Mouse (Mus musculus): ENCODE results near the gene Nbeal1.

DNA sequence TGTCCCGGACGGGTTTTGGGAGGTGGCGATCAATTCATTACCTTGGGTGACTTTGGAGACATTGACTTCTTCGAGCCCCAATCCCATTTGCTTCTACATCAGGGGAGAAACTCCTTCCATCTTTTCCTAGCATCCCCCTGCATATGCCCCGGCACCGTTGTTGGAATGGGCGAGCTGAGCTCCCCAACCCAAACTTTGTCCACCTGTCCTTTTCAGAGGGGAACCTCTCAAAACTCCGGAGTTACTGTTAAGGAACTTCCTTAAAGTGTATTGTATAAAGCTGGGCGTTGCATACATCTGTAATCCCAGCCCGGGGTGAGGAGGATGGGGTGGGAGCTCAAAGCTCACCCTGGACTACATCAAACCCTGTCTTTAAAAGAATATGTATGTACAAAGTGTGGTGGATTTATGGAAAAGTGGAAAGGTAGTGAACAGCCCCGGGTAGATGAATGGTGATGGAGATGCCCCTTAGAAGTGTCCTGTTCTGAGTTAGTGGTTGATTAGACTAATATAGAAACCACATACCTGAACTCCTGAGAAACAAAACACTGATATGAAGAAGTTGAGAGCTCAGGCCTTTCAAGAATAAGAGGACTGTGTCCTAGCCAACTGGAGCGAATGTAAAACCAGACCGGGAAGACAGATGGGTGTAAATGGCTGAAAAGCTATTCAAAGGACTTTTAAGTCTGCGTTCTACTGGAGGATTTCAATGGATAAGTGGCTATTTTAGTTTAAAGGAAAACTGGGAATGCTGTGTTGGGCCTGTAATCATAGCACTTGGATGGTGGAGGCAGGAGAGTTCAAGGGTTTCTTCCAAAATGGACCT is 163.4 kb downstream of the Nbeal1 start:
- TF ChIP-seq CTCF (IDR thresholded peaks at IDR 0.05; ENCODE audit: insufficient read depth, low read depth, low read length) (no peak), POLR2A (IDR thresholded peaks at IDR 0.05; ENCODE audit: insufficient read depth, low read depth, low read length) (no peak)

All from olfactory bulb, adult 2 months (tissue).